Comparison of ENCODE assay signal across 13 mouse cellular contexts in the genomic region with DNA sequence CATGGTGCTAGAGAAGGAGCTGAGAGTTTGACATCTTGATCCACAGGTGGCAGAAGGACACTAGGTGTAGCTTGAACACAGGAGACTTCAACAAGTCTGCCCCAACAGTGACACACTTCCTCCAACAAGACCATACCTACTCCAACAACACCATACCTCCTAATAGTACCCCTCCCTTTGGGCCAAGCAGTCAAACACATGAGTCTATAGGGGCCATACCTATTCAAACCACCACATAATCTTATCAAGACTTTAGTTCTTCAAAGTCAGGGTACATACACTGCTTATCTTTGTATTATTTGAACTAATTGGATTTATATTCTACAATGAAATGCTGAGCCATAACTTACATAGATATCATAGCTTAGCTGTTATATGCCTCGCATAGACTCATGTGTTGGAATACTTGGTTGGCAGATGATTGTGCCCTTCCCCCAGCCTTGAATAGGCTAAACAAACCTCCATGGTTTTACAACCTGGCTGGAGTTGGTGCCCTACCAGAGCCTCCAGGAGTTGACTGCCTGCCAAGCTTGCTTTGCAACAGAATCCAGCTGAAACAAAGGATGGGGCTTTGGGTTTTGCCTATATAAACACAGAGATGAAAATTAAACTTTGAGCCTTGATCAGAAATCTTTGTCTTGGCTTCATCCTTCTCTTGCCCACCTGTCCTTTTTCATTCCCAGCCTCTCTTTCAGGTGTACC.
"Had no signal": no experiment of that assay in that cellular context is flagged by ENCODE, and none has a peak within 500 bp of the region (broad histone marks: within the 10 kb centered on the region; RNA-seq: fewer than 3 reads in every experiment).

No protein-coding gene starts in this region.

- H3K27me3 ChIP-seq: kidney, embryonic 15.5 days; limb, embryonic 12.5 days; lung, embryonic 15.5 days; midbrain, embryonic 13.5 days had no signal

- H3K4me3 ChIP-seq: kidney, embryonic 15.5 days; limb, embryonic 12.5 days; liver, embryonic 13.5 days; lung, embryonic 15.5 days; midbrain, embryonic 13.5 days had no signal

- H3K27ac ChIP-seq: kidney, embryonic 15.5 days; limb, embryonic 12.5 days; liver, embryonic 13.5 days; lung, embryonic 15.5 days; midbrain, embryonic 13.5 days had no signal

- H3K4me1 ChIP-seq: liver, embryonic 13.5 days; lung, embryonic 15.5 days; midbrain, embryonic 13.5 days had no signal

- H3K9me3 ChIP-seq: kidney, embryonic 15.5 days; limb, embryonic 12.5 days; liver, embryonic 13.5 days; lung, embryonic 15.5 days; midbrain, embryonic 13.5 days had no signal

- DNase-seq: layer of hippocampus, adult 9-11 months; layer of hippocampus, postnatal 36 days; liver; liver, embryonic 13.5 days; liver, postnatal 0 days; lung, postnatal 14 days; right cerebral cortex, postnatal 14 days; thymus, adult 18-20 months; thymus, postnatal 25 days had no signal

- H3K4me2 ChIP-seq: kidney, embryonic 15.5 days; limb, embryonic 12.5 days; liver, embryonic 13.5 days; lung, embryonic 15.5 days; midbrain, embryonic 13.5 days had no signal

- H3K36me3 ChIP-seq: kidney, embryonic 15.5 days; limb, embryonic 12.5 days; liver, embryonic 13.5 days; lung, embryonic 15.5 days; midbrain, embryonic 13.5 days had no signal

- H3K9ac ChIP-seq: kidney, embryonic 15.5 days; limb, embryonic 12.5 days; liver, embryonic 13.5 days; liver, postnatal 0 days; lung, embryonic 15.5 days; midbrain, embryonic 13.5 days had no signal

- ATAC-seq: liver, postnatal 0 days; midbrain, embryonic 13.5 days had no signal
